ENCODE assay signal across 8 mouse cellular contexts in the genomic region with DNA sequence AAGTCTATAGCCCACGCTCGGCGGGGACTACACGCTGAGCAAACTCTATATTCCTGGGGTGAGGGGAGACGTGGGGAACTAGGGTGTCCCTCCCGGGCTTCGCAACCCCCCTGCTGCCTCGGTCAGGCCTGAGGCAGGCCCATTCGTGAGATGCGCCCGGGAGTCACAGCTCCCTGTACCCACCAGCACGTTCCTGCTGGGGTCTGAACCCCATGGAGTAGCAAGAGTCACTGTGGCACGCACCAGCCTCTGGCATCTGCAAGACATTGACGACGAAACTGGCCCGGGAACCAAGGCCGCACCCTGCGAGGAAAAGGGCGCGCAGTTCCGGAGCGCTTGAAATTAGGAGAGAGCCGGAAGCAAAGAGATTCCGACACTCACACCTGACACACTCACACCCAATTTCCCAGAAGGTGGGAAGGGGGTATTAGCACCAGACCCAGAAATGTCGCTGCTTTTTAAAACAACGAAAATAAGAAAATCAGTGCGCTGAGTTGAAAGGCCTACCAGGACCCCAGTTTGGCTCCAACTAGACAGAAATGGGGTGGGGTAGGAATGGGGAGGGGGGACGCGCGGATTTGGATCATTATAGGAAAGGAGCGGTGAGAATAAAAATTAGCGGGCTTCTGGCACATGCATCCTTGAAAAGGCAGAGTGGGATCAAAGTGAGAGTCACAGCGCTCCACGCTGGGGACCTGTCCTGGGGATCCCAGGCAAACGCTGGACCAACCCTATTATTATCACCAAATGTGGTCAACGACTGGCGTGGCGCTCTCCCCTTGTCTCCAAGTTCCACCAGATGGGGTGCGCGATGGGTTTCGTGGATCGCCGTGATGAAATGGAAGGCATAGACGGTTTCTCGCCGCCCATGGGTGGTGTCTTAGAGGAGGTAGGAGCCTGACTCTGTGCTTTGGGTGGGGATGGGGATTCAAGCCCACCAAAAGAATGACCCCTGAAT. TPM values are rescaled to one million over a fixed set of nuclear protein-coding genes. Genes with fewer than 3 reads are reported as not detected.
DNase-seq lines count a peak whose midpoint lies in the region; ATAC-seq and TF ChIP-seq lines count a peak whose summit lies in the region.

No protein-coding gene starts in this region.

- TF ChIP-seq EP300 in liver, postnatal 0 days (IDR thresholded peaks at IDR 0.05; ENCODE audit: low read depth): no peak

- TF ChIP-seq CTCF in liver, postnatal 0 days (IDR thresholded peaks at IDR 0.05; ENCODE audit: low read depth): no peak

- no peaks in the 10 kb centered on the region for H3K9me3 ChIP-seq in heart, embryonic 11.5 days (replicated peaks; ENCODE audit: control insufficient read depth, low read length)
- H3K9me3 ChIP-seq in forebrain, embryonic 13.5 days (replicated peaks): no peaks in the 10 kb centered on the region
- no peaks in the 10 kb centered on the region for H3K9me3 ChIP-seq in liver, postnatal 0 days (ENCODE audit: low read length)

- no peaks in the 10 kb centered on the region for H3K36me3 ChIP-seq in heart, embryonic 11.5 days (ENCODE audit: control insufficient read depth, insufficient read depth, low read length)
- H3K36me3 ChIP-seq in forebrain, embryonic 13.5 days (ENCODE audit: poor library complexity, severe bottlenecking): peaks cover 20% of the 10 kb centered on the region; the same call in 1 of the 2 replicates
- H3K36me3 ChIP-seq in liver, postnatal 0 days (replicated peaks; ENCODE audit: insufficient read depth, low read length): no peaks in the 10 kb centered on the region

- peak overlapping the region; percentile 66 for H3K4me2 ChIP-seq in heart, embryonic 11.5 days
- H3K4me2 ChIP-seq in forebrain, embryonic 13.5 days: peak overlapping the region; percentile 75
- peak overlapping the region; percentile 45 for H3K4me2 ChIP-seq in liver, postnatal 0 days (ENCODE audit: low read depth, low read length)

- 2% methylated on average over 46 of the region's 46 CpGs for WGBS in heart, embryonic 11.5 days (ENCODE audit: insufficient replicate concordance)
- WGBS in forebrain, embryonic 13.5 days: 6% methylated on average over 46 of the region's 46 CpGs
- 5% methylated on average over 46 of the region's 46 CpGs for WGBS in liver, postnatal 0 days (ENCODE audit: insufficient replicate concordance)

- intact Hi-C loops in heart, postnatal 25 days (cut with DNase I): no loop called here

- H3K4me1 ChIP-seq in heart, embryonic 11.5 days (ENCODE audit: control insufficient read depth, insufficient read depth, low read length): peaks cover 28% of the 10 kb centered on the region
- H3K4me1 ChIP-seq in forebrain, embryonic 13.5 days: peaks cover 72% of the 10 kb centered on the region
- H3K4me1 ChIP-seq in liver, postnatal 0 days (ENCODE audit: insufficient read depth): peaks cover 6% of the 10 kb centered on the region

- 0 out of 2 replicates have a peak overlapping the region, but pooled peaks have one; percentile 22 for H3K9ac ChIP-seq in heart, embryonic 11.5 days (ENCODE audit: low read depth, low read length)
- peak overlapping the region; percentile 75 for H3K9ac ChIP-seq in forebrain, embryonic 13.5 days
- no peak overlapping the region for H3K9ac ChIP-seq in liver, postnatal 0 days (replicated peaks)

- peaks cover 86% of the 10 kb centered on the region for H3K27me3 ChIP-seq in heart, embryonic 11.5 days (ENCODE audit: control insufficient read depth, insufficient read depth, low read length)
- peaks cover 78% of the 10 kb centered on the region for H3K27me3 ChIP-seq in forebrain, embryonic 13.5 days
- H3K27me3 ChIP-seq in liver, postnatal 0 days (ENCODE audit: insufficient read depth, low read length): peaks cover 81% of the 10 kb centered on the region

- DNase-seq in heart, postnatal 25 days (ENCODE audit: low spot score): no peak
- DNase-seq in ES-CJ7 (ENCODE audit: low read depth, low spot score): peak; percentile 46
- DNase-seq in liver, postnatal 0 days: no peak
- no peak for DNase-seq in Muller cell, postnatal 12 days (ENCODE audit: inconsistent ontology term)
- no peak for DNase-seq in cerebellum, postnatal 4 days (ENCODE audit: low spot score in 2 of 2)
- DNase-seq in right cerebral cortex, postnatal 25 days: no peak

- ATAC-seq in heart, embryonic 11.5 days (replicated peaks; ENCODE audit: insufficient number of reproducible peaks, low FRiP score, low TSS enrichment): no peak
- no peak for ATAC-seq in forebrain, embryonic 13.5 days
- no peak for ATAC-seq in liver, postnatal 0 days

- no peak overlapping the region for H3K27ac ChIP-seq in heart, embryonic 11.5 days (ENCODE audit: low read depth, low read length)
- H3K27ac ChIP-seq in forebrain, embryonic 13.5 days: peak overlapping the region; percentile 93
- no peak overlapping the region for H3K27ac ChIP-seq in liver, postnatal 0 days (ENCODE audit: low read depth)

- H3K4me3 ChIP-seq in heart, embryonic 11.5 days (ENCODE audit: low read depth, low read length): peak overlapping the region; percentile 39
- H3K4me3 ChIP-seq in forebrain, embryonic 13.5 days: peak overlapping the region; percentile 44
- peak overlapping the region; percentile 19; the same call in 1 of the 2 replicates for H3K4me3 ChIP-seq in liver, postnatal 0 days (ENCODE audit: low read depth, low read length)

RNA-seq across cellular contexts. Expression of a gene that starts 7.2 kb away (rescaled TPM):
- 5.5 and 6.2 TPM in 2 replicates for polyA plus RNA-seq in heart, embryonic 11.5 days (2014; fragmentation: Nextera tagmentation; extraction: Ambion mirVana)
- 10 to 100 TPM; 31.4 to 33.0 TPM for total RNA-seq in heart, postnatal 25 days (2021)
- polyA plus RNA-seq in forebrain, embryonic 13.5 days (2015; fragmentation: Nextera tagmentation; extraction: Ambion mirVana): 10.0 and 11.2 TPM in 2 replicates
- 2.9 and 3.0 TPM in 2 replicates for polyA plus RNA-seq in liver, postnatal 0 days (2015; fragmentation: Nextera tagmentation; extraction: Ambion mirVana)

RNA-seq across cellular contexts. Expression of a gene that starts 7.2 kb away (rescaled TPM):
- 0.19 and 0.27 TPM in 2 replicates for polyA plus RNA-seq in heart, embryonic 11.5 days (2014; fragmentation: Nextera tagmentation; extraction: Ambion mirVana)
- total RNA-seq in heart, postnatal 25 days (2021): 1 to 10 TPM; 1.0 to 1.2 TPM
- polyA plus RNA-seq in forebrain, embryonic 13.5 days (2015; fragmentation: Nextera tagmentation; extraction: Ambion mirVana): 50.1 and 56.9 TPM in 2 replicates
- not detected in 2 replicates for polyA plus RNA-seq in liver, postnatal 0 days (2015; fragmentation: Nextera tagmentation; extraction: Ambion mirVana)

RNA-seq across cellular contexts. Expression of a gene that starts 52.7 kb away (rescaled TPM):
- polyA plus RNA-seq in heart, embryonic 11.5 days (2014; fragmentation: Nextera tagmentation; extraction: Ambion mirVana): 13.5 and 15.5 TPM in 2 replicates
- 10 to 100 TPM in 1 of 2 experiments, 1 to 10 TPM in 1; 10.0 to 12.6 TPM for total RNA-seq in heart, postnatal 25 days (2021)
- polyA plus RNA-seq in forebrain, embryonic 13.5 days (2015; fragmentation: Nextera tagmentation; extraction: Ambion mirVana): 7.1 and 8.3 TPM in 2 replicates
- 8.4 and 8.5 TPM in 2 replicates for polyA plus RNA-seq in liver, postnatal 0 days (2015; fragmentation: Nextera tagmentation; extraction: Ambion mirVana)

RNA-seq across cellular contexts. Expression of a gene that starts 56.1 kb away (rescaled TPM):
- 19.4 and 22.2 TPM in 2 replicates for polyA plus RNA-seq in heart, embryonic 11.5 days (2014; fragmentation: Nextera tagmentation; extraction: Ambion mirVana)
- total RNA-seq in heart, postnatal 25 days (2021): 10 to 100 TPM; 10.3 to 13.5 TPM
- 71.6 and 77.9 TPM in 2 replicates for polyA plus RNA-seq in forebrain, embryonic 13.5 days (2015; fragmentation: Nextera tagmentation; extraction: Ambion mirVana)
- 5.6 and 6.7 TPM in 2 replicates for polyA plus RNA-seq in liver, postnatal 0 days (2015; fragmentation: Nextera tagmentation; extraction: Ambion mirVana)

Comparison
In these comparisons a context has a peak if more than half of its experiments do, and no peak if none do; other contexts are left out.
1. RNA of a gene that starts 7.2 kb away (polyA plus RNA-seq): 50.1 to 56.9 TPM in forebrain, embryonic 13.5 days; 0.19 to 0.27 TPM in heart, embryonic 11.5 days and not detected in liver, postnatal 0 days; every median in the first group is over 10 times any median in the second.
2. Peak in every context shown above with its lines, with median percentiles within 50 percentile points of each other: H3K4me2 ChIP-seq and H3K4me3 ChIP-seq.